Mouse (Mus musculus): ENCODE results near the gene B4galt7.
"Not testable (repeated sequence)": the region's sequence is repeated elsewhere in the genome, so short reads cannot be mapped to it uniquely, and the experiment has no call there.

Gene B4galt7

GRCm38 (mm10) chr13:55596802-55597201 lies 2.9 kb upstream of the B4galt7 start:
- DNase-seq (ENCODE audit: low spot score in 2 of 2), result no peak

GRCm38 (mm10) chr13:55600657-55601056 lies 961 bp downstream of the B4galt7 start:
- DNase-seq (ENCODE audit: low spot score in 2 of 2), result peak; percentile 34 to 57

- peak; percentile 65 to 74 for DNase-seq (ENCODE audit: low spot score in 2 of 2)
Observed at GRCm38 (mm10) chr13:55601611-55602010, 1.9 kb downstream of the B4galt7 start.

GRCm38 (mm10) chr13:55604606-55605005 lies 4.9 kb downstream of the B4galt7 start:
- no peak for DNase-seq (ENCODE audit: low spot score in 2 of 2)

GRCm38 (mm10) chr13:55606899-55607623 lies 7.4 kb downstream of the B4galt7 start:
- DNase-seq (ENCODE audit: low spot score in 2 of 2), result no peak

- no peak for DNase-seq (ENCODE audit: low spot score in 2 of 2)
Observed at GRCm38 (mm10) chr13:55607624-55608006, 7.9 kb downstream of the B4galt7 start.

- no peak for DNase-seq (ENCODE audit: low spot score in 2 of 2)
Observed at GRCm38 (mm10) chr13:55611996-55612395, 12.3 kb downstream of the B4galt7 start.

GRCm38 (mm10) chr13:55613471-55613870 lies 13.8 kb downstream of the B4galt7 start:
- DNase-seq (ENCODE audit: low spot score in 2 of 2), result no peak

GRCm38 (mm10) chr13:55619328-55619727 lies 19.6 kb downstream of the B4galt7 start:
- no peak for DNase-seq (ENCODE audit: low spot score in 2 of 2)

- DNase-seq (ENCODE audit: low spot score in 2 of 2), result no peak
Observed at GRCm38 (mm10) chr13:55620275-55620674, 20.6 kb downstream of the B4galt7 start.

- not testable (repeated sequence) for DNase-seq (ENCODE audit: low spot score in 2 of 2)
Observed at GRCm38 (mm10) chr13:55622156-55622648, 22.5 kb downstream of the B4galt7 start.

- DNase-seq (ENCODE audit: low spot score in 2 of 2), result peak; percentile 87 to 90
Observed at GRCm38 (mm10) chr13:55622649-55623541, 23.2 kb downstream of the B4galt7 start, which contains the start of gene Caml. Caml (plus strand) TSS chr13:55623005.

- peak; percentile 84 to 86 for DNase-seq (ENCODE audit: low spot score in 2 of 2)
Observed at GRCm38 (mm10) chr13:55634639-55635127, 35.0 kb downstream of the B4galt7 start, which contains the start of gene Ddx46. Ddx46 (plus strand) TSS chr13:55635027.

GRCm38 (mm10) chr13:55635146-55635571 lies 35.5 kb downstream of the B4galt7 start:
- DNase-seq (ENCODE audit: low spot score in 2 of 2), result no peak

- DNase-seq (ENCODE audit: low spot score in 2 of 2), result no peak
Observed at GRCm38 (mm10) chr13:55636185-55636983, 36.7 kb downstream of the B4galt7 start.

- peak; percentile 63 to 69 for DNase-seq (ENCODE audit: low spot score in 2 of 2)
Observed at GRCm38 (mm10) chr13:55640480-55640879, 40.8 kb downstream of the B4galt7 start.

- DNase-seq (ENCODE audit: low spot score in 2 of 2), result no peak
Observed at GRCm38 (mm10) chr13:55644525-55644924, 44.8 kb downstream of the B4galt7 start.

GRCm38 (mm10) chr13:55650098-55650497 lies 50.4 kb downstream of the B4galt7 start:
- no peak for DNase-seq (ENCODE audit: low spot score in 2 of 2)

GRCm38 (mm10) chr13:55650980-55651379 lies 51.3 kb downstream of the B4galt7 start:
- no peak for DNase-seq (ENCODE audit: low spot score in 2 of 2)

Measured in spleen, postnatal 36 days (tissue).